Mouse (Mus musculus) stomach, embryonic 14.5 days (tissue): Measurements from ENCODE around the gene Gpr180. TPM values are rescaled to one million over a fixed set of nuclear protein-coding genes. Genes with fewer than 3 reads are reported as not detected.

Experiments used
- ATAC-seq: fragments of 200-750 bp; cut with Nextera tagmentation; 2 replicates; pipeline ENCODE4 v1.8.0; 2017; ENCODE audit warnings: low read depth, moderate TSS enrichment; ENCODE audit not compliant: insufficient number of reproducible peaks, insufficient read depth, low FRiP score
- H3K27ac ChIP-seq: fragments of 300-500 bp; sonication (generic); 2 replicates; pipeline ENCODE4 v1.5.1; 2014; ENCODE audit warnings: mild to moderate bottlenecking, low read length, moderate library complexity, mixed read lengths
- H3K27me3 ChIP-seq: fragments of 300-500 bp; sonication (generic); 2 replicates; pipeline ENCODE4 v1.6.1; 2014; ENCODE audit warnings: low read length, control low read depth, mixed read lengths; ENCODE audit not compliant: control insufficient read depth, insufficient read depth
- H3K36me3 ChIP-seq: fragments of 300-500 bp; sonication (generic); 2 replicates; pipeline ENCODE4 v1.6.1; 2014; ENCODE audit warnings: mild to moderate bottlenecking, control low read depth, low read length, moderate library complexity, mixed read lengths; ENCODE audit not compliant: control insufficient read depth, insufficient read depth
- H3K4me1 ChIP-seq: fragments of 300-500 bp; sonication (generic); 2 replicates; pipeline ENCODE4 v1.6.1; 2014; ENCODE audit warnings: low read length, control low read depth, mixed read lengths; ENCODE audit not compliant: control insufficient read depth, insufficient read depth
- H3K4me2 ChIP-seq: fragments of 300-500 bp; sonication (generic); replicated peaks from 2 replicates; pipeline ENCODE4 v1.6.1; 2014; ENCODE audit warnings: low read depth, low read length, control low read depth
- H3K4me3 ChIP-seq: fragments of 300-500 bp; sonication (generic); 2 replicates; pipeline ENCODE4 v1.5.1; 2014; ENCODE audit warnings: low read depth, low read length, control low read depth
- H3K9ac ChIP-seq: fragments of 300-500 bp; sonication (generic); replicated peaks from 2 replicates; pipeline ENCODE4 v1.6.1; 2014; ENCODE audit warnings: low read depth, mild to moderate bottlenecking, control low read depth, low read length, moderate library complexity, mixed read lengths
- H3K9me3 ChIP-seq: fragments of 300-500 bp; sonication (generic); 2 replicates; pipeline ENCODE4 v1.6.1; 2016; ENCODE audit warnings: low read depth, low read length, control low read depth; ENCODE audit not compliant: control insufficient read depth
- WGBS: fragments of 180-500 bp; shearing (Covaris S2); extraction: QIAGEN DNeasy Blood & Tissue Kit; methylation state at CpG from one replicate; pipeline ENCODE4 v1.1.7; 2014; 5-methylcytosine and 5-hydroxymethylcytosine counted together
- polyA plus RNA-seq: library from polyadenylated mRNA; unstranded; fragments of >200 nt; fragmentation: Nextera tagmentation; extraction: Ambion mirVana; gene quantifications from 2 replicates; pipeline ENCODE4 v1.2.1, GENCODE M21; 2014

The Gpr180 gene
- polyA plus RNA-seq, 1 experiment from 2014 or later = 60.2 TPM

DNA sequence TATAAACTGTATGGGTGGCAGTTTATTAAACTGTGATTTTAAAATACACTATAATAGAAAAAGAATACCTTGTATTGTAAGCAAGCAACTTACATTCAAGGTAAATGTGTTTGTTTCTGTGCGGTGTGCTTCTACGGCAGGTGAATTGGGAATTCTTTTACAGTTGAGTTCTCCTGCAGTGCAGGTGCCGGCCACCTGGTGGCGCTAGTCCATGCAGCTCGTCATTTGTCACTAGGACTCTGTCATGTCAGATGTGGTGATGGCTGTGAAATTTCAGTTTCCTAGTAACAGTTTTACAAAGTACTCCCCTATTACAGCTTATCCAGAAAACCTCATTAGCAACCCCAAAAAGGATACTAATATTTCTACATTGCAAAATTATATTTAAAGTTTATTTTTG is 20.2 kb downstream of the Gpr180 start:
- no peak for ATAC-seq
- Histone ChIP-seq H3K36me3 (peaks cover 42% of the 10 kb centered on the region), H3K4me1 (no peaks in the 10 kb centered on the region), H3K4me2 (no peak overlapping the region), H3K9ac (no peak overlapping the region), H3K27me3 (no peaks in the 10 kb centered on the region), H3K4me3 (no peak overlapping the region), H3K9me3 (no peaks in the 10 kb centered on the region), H3K27ac (no peak overlapping the region)
- WGBS = 31% methylated on average over 5 of the region's 5 CpGs

DNA sequence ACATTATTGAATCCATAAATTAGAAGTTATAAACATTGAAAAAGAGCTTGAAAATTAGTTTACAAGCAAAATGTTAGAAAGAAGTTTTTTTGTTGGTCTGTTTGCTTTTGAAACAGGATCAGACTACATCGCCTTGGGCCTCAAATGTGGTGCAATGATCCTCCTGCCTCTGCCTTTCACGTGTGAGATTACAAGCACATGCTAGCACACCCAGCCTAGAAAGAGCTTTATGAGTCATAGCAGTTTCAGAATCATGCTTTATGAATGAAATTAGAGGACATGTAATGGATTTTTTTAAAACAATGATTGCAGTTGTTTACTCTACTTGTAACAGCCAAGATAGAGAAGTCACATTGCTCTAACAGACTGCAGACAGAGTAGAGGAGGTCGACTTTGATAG is 24.8 kb downstream of the Gpr180 start:
- no peak overlapping the region for H3K27ac ChIP-seq
- peaks cover 33% of the 10 kb centered on the region for H3K36me3 ChIP-seq
- H3K4me2 ChIP-seq = no peak overlapping the region
- no peaks in the 10 kb centered on the region for H3K9me3 ChIP-seq
- H3K9ac ChIP-seq = no peak overlapping the region
- WGBS = 78% methylated on average over 3 of the region's 3 CpGs
- ATAC-seq = no peak
- no peak overlapping the region for H3K4me3 ChIP-seq
- H3K27me3 ChIP-seq = no peaks in the 10 kb centered on the region
- H3K4me1 ChIP-seq = no peaks in the 10 kb centered on the region

DNA sequence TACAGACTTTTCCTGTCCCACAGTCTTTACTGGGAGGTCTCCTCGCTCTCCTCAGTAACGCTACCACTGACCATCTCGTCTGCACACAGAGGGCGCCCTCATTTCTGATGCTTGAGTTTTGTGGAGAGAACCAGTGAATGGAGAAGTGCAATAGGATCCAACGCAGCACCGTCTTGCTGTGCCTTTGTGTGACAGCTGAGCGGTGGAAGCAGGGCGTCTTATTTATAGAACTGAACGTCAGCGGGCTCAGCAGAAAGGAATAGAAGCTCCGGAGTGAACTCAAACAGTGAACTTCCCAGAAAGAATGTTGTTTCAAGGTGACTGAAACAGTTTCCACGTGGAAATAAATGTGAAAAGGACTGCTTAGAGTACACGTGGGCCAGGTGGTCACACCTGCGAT is 25.7 kb downstream of the Gpr180 start:
- no peak overlapping the region for H3K27ac ChIP-seq
- no peaks in the 10 kb centered on the region for H3K4me1 ChIP-seq
- peaks cover 33% of the 10 kb centered on the region for H3K36me3 ChIP-seq
- no peak for ATAC-seq
- no peak overlapping the region for H3K4me3 ChIP-seq
- 68% methylated on average over 14 of the region's 14 CpGs for WGBS
- H3K9me3 ChIP-seq = no peaks in the 10 kb centered on the region
- H3K27me3 ChIP-seq = no peaks in the 10 kb centered on the region
- no peak overlapping the region for H3K4me2 ChIP-seq
- H3K9ac ChIP-seq = no peak overlapping the region

DNA sequence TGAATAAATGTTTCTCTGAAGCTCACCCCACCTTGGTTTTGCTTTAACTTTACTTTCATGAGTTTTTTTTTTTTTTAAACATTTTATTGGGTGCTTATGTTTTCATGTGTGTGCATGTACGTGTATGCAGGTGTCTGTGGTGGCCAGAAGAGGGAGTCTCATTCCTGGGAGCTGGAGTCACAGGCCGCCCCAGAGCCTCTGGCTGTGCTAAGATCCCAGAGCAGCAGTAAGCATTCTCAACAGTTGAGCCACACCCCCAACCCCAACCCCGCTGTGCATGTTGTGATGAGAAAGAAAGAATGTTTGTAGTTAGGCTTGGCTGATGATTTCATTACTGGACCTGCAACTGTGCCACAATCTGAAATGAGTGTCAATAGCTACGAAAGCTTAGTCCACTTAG is 31.8 kb downstream of the Gpr180 start:
- Histone ChIP-seq H3K4me2 (no peak overlapping the region), H3K9ac (no peak overlapping the region), H3K9me3 (no peaks in the 10 kb centered on the region), H3K27me3 (no peaks in the 10 kb centered on the region), H3K36me3 (no peaks in the 10 kb centered on the region; the same call in 1 of the 2 replicates), H3K4me1 (no peaks in the 10 kb centered on the region), H3K27ac (no peak overlapping the region), H3K4me3 (no peak overlapping the region)
- ATAC-seq = no peak
- 95% methylated on average over 4 of the region's 4 CpGs for WGBS

DNA sequence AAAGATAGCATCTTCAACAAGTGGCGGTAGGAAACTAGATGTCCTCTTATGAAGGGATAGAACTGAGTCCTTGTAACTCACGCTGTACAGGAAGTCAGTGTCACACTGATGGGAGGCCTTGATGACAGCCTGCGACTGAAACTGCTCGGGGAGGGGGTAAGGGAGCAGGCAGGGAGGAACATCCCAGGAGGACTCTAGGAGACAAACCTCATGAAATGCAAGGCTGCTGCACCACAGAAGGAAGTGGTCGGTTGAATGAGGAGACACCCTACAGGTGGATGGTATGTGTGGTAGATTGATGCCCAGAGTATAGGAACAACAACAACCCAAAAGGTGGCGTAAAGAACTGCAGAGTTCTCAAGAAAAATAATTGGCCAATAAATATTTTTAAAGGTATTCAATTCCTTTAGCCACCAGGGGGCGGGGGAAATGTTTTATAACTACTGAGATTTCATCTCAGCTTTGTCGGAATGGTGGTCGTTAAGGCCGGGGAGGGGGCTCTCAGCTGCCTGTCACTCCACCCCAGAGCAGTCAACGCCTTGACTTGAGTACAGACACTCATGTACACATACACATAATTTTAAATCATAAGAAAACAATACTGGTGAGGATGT is 36.7 kb downstream of the Gpr180 start:
- no peaks in the 10 kb centered on the region; the same call in 1 of the 2 replicates for H3K36me3 ChIP-seq
- H3K9ac ChIP-seq = no peak overlapping the region
- H3K4me1 ChIP-seq = 0 out of 2 replicates have a peak, but pooled peaks cover under 1% of the 10 kb centered on the region
- H3K4me3 ChIP-seq = no peak overlapping the region
- no peak overlapping the region for H3K27ac ChIP-seq
- H3K27me3 ChIP-seq = no peaks in the 10 kb centered on the region
- no peak overlapping the region for H3K4me2 ChIP-seq
- 0 out of 2 replicates have a peak, but pooled peaks have one; percentile 33 for ATAC-seq
- H3K9me3 ChIP-seq = no peaks in the 10 kb centered on the region
- 68% methylated on average over 11 of the region's 11 CpGs for WGBS

DNA sequence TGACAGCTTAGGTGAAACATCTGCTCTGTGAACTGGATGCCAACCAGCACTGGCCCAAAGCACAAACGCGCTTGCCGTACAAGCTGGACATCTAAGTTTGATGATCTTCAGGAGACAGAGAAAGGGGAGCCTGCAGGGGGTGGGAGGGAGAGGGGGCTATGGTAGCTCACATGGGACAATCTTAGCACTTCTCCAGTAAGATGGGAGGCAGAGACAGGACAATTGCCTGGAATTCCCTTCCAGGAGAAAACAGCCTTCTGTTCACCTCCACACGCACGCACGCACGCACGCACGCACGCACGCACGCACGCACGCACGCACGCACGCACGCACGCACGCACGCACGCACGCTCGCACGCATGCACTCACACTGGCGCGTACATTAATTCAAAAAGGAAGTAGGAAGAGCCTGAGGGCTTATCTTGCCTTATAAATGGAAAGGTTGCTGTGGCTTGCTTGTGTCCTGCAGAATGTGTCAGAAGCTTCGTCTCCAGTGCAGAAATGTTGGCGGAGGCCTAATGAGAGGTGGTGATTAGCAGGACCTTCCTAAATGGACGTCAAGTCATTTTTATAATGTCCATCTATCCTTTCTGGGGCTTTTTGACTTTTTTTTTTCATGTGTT is 38.2 kb downstream of the Gpr180 start:
- no peaks in the 10 kb centered on the region for H3K9me3 ChIP-seq
- H3K4me2 ChIP-seq = no peak overlapping the region
- H3K36me3 ChIP-seq = no peaks in the 10 kb centered on the region
- no peak overlapping the region for H3K27ac ChIP-seq
- no peaks in the 10 kb centered on the region for H3K27me3 ChIP-seq
- H3K9ac ChIP-seq = no peak overlapping the region
- WGBS = 91% methylated on average over 30 of the region's 30 CpGs
- H3K4me3 ChIP-seq = no peak overlapping the region
- H3K4me1 ChIP-seq = 0 out of 2 replicates have a peak, but pooled peaks cover 11% of the 10 kb centered on the region
- ATAC-seq = no peak

DNA sequence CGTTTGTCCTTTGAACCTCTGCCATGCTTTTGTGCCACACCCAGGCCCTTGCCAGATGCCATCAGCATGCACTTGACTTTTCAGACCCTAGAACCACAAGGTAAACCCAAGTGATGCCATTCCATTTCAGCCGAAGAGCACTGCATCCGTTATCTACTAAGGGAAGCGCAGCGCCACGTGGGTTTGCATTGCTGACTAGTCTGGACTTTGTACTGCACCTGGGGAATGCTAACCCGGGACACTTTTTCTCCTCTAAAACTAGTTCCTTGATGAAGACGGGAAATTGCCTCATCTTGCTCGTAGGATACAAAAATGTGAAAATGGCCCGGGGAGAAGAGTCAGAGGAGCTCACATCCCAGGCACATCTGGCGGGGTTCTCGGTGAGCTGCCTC is 38.7 kb downstream of the Gpr180 start:
- Histone ChIP-seq H3K4me2 (no peak overlapping the region), H3K9ac (no peak overlapping the region), H3K4me1 (0 out of 2 replicates have a peak, but pooled peaks cover 11% of the 10 kb centered on the region), H3K36me3 (no peaks in the 10 kb centered on the region), H3K4me3 (no peak overlapping the region), H3K9me3 (no peaks in the 10 kb centered on the region), H3K27ac (no peak overlapping the region), H3K27me3 (no peaks in the 10 kb centered on the region)
- WGBS = 85% methylated on average over 12 of the region's 12 CpGs
- ATAC-seq = no peak

DNA sequence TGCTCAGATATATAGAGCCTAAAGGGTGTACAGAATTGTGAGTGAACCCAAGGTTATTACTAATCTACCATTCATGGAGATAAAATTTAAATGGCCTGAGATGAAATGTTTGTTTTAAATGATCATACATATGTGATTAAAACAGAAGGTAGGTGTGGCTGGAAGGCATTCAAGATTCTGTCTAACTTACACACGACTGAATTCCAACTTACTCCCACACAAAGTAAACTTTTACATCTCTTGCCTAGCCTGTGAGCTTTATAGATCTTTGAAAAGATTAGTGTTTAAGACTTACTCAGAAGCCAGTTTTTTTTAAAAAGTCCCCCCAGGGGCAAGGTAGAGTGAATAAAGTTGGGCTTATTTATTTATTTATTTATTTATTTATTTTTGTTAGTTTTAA is 42.3 kb downstream of the Gpr180 start:
- H3K27me3 ChIP-seq = no peaks in the 10 kb centered on the region
- no peak overlapping the region for H3K9ac ChIP-seq
- WGBS = 4% methylated on average over 1 of the region's 1 CpGs
- H3K36me3 ChIP-seq = no peaks in the 10 kb centered on the region
- ATAC-seq = no peak
- no peaks in the 10 kb centered on the region for H3K9me3 ChIP-seq
- peak overlapping the region; percentile 68; the same call in 1 of the 2 replicates for H3K4me2 ChIP-seq
- 0 out of 2 replicates have a peak, but pooled peaks cover 11% of the 10 kb centered on the region for H3K4me1 ChIP-seq
- H3K27ac ChIP-seq = no peak overlapping the region
- no peak overlapping the region for H3K4me3 ChIP-seq
